Mouse (Mus musculus): ENCODE measurements around the gene Rfx8. TPM values are rescaled to one million over a fixed set of nuclear protein-coding genes. Genes with fewer than 3 reads are reported as not detected.

Rfx8 gene
- total and polyA plus RNA-seq, 3 experiments = not detected

GRCm38 (mm10) chr1:39710016-39710415 is 10.8 kb downstream of the Rfx8 start:
- dilution Hi-C loops (cut with MboI; ENCODE audit: extremely low pct_ligation_motif_present, extremely low pct_unique_long_range_greater_than_20kb, low sequenced_read_pairs) (no loop called here), in situ Hi-C loops (cut with MboI; ENCODE audit: low pct_ligation_motif_present, low pct_unique_long_range_greater_than_20kb, low sequenced_read_pairs) (no loop called here)
- Histone ChIP-seq H3K27me3 (replicated peaks) (no peaks in the 10 kb centered on the region), H3K36me3 (replicated peaks in 1 of 2; ENCODE audit: control insufficient read depth in 1 of 2, insufficient read depth in 1 of 2, low read length in 1 of 2) (no peaks in the 10 kb centered on the region), H3K4me3 (replicated peaks in 1 of 3; ENCODE audit: low read depth in 2 of 3, low read length in 2 of 3, poor library complexity in 1 of 3) (no peak overlapping the region), H3K9ac (ENCODE audit: insufficient read depth, low read depth) (no peak overlapping the region), H3K4me1 (ENCODE audit: control insufficient read depth in 1 of 2, insufficient read depth in 2 of 2) (peaks cover 0 to 10% of the 10 kb centered on the region in 2 experiments; a peak in 2 of 4 replicates), H3K27ac (ENCODE audit: insufficient read depth, low read depth) (no peak overlapping the region), H3K9me3 (replicated peaks; ENCODE audit: low read length) (no peaks in the 10 kb centered on the region), H3K4me2 (ENCODE audit: insufficient read depth, low read depth, poor library complexity, severe bottlenecking) (no peak overlapping the region), H3K79me2 (replicated peaks; ENCODE audit: control insufficient read depth, extremely low read depth, insufficient read depth, poor library complexity, severe bottlenecking) (no peaks in the 10 kb centered on the region)
- DNase-seq (ENCODE audit: extremely low read depth) = peak; percentile 19
- TF ChIP-seq MAZ (IDR thresholded peaks at IDR 0.05; ENCODE audit: low read depth, low read length) (no peak), POLR2A (IDR thresholded peaks at IDR 0.05; ENCODE audit: low read depth, low read length) (no peak), POLR2AphosphoS2 (IDR thresholded peaks at IDR 0.05; ENCODE audit: low read depth, low read length) (no peak), MYC (IDR thresholded peaks at IDR 0.05; ENCODE audit: low read depth, low read length) (no peak), GABPA (IDR thresholded peaks at IDR 0.05; ENCODE audit: insufficient replicate concordance, low read depth, low read length) (no peak), RAD21 (IDR thresholded peaks at IDR 0.05; ENCODE audit: low read depth, low read length) (peak; percentile 16), MEF2A (IDR thresholded peaks at IDR 0.05; ENCODE audit: borderline replicate concordance, low read depth, low read length) (no peak), SMC3 (IDR thresholded peaks at IDR 0.05; ENCODE audit: low read depth, low read length) (peak; percentile 52), RCOR1 (conservative IDR thresholded peaks at IDR 0.05; ENCODE audit: low read depth, low read length) (no peak), CTCF (conservative IDR thresholded peaks at IDR 0.05 in 1 of 2, IDR thresholded peaks at IDR 0.05 in 1 of 2; ENCODE audit: low read depth in 2 of 2, low read length in 2 of 2) (peak in 1 of 2 experiments; percentile 43; a peak in 2 of 4 replicates), JUND (conservative IDR thresholded peaks at IDR 0.05; ENCODE audit: low read depth, low read length) (no peak), ELF1 (IDR thresholded peaks at IDR 0.05; ENCODE audit: low read depth, low read length) (no peak), NRF1 (IDR thresholded peaks at IDR 0.05; ENCODE audit: low read depth, low read length) (no peak), ETS1 (conservative IDR thresholded peaks at IDR 0.05; ENCODE audit: low read depth, low read length) (no peak), IRF4 (IDR thresholded peaks at IDR 0.05; ENCODE audit: low read depth, low read length) (no peak), JUN (IDR thresholded peaks at IDR 0.05; ENCODE audit: insufficient read depth, low read depth, low read length) (no peak), TCF12 (IDR thresholded peaks at IDR 0.05; ENCODE audit: low read depth, low read length) (no peak), E2F4 (IDR thresholded peaks at IDR 0.05; ENCODE audit: insufficient replicate concordance, low read depth, low read length) (no peak), ZC3H11A (IDR thresholded peaks at IDR 0.05; ENCODE audit: low read depth, low read length) (no peak), CHD2 (IDR thresholded peaks at IDR 0.05; ENCODE audit: low read length) (no peak), SIN3A (IDR thresholded peaks at IDR 0.05; ENCODE audit: low read length) (no peak)

GRCm38 (mm10) chr1:39708778-39709177 is 12.0 kb downstream of the Rfx8 start:
- no peak for DNase-seq (ENCODE audit: extremely low read depth)
- H3K27ac ChIP-seq (ENCODE audit: insufficient read depth, low read depth) = no peak overlapping the region
- H3K9ac ChIP-seq (ENCODE audit: insufficient read depth, low read depth) = no peak overlapping the region
- no peaks in the 10 kb centered on the region for H3K79me2 ChIP-seq (replicated peaks; ENCODE audit: control insufficient read depth, extremely low read depth, insufficient read depth, poor library complexity, severe bottlenecking)
- no peak for TF ChIP-seq JUN (IDR thresholded peaks at IDR 0.05; ENCODE audit: insufficient read depth, low read depth, low read length)
- no peak for TF ChIP-seq PAX5 (IDR thresholded peaks at IDR 0.05; ENCODE audit: low read length)
- no peak for TF ChIP-seq JUND (conservative IDR thresholded peaks at IDR 0.05; ENCODE audit: low read depth, low read length)
- no peak for TF ChIP-seq TCF12 (IDR thresholded peaks at IDR 0.05; ENCODE audit: low read depth, low read length)
- no peak for TF ChIP-seq USF2 (conservative IDR thresholded peaks at IDR 0.05; ENCODE audit: low read depth, low read length)
- no peak for TF ChIP-seq USF1 (IDR thresholded peaks at IDR 0.05; ENCODE audit: low read depth, low read length)
- no peak for TF ChIP-seq MAFK (IDR thresholded peaks at IDR 0.05; ENCODE audit: insufficient replicate concordance, low read length)
- TF ChIP-seq E2F4 (IDR thresholded peaks at IDR 0.05; ENCODE audit: insufficient replicate concordance, low read depth, low read length) = no peak
- no peak for TF ChIP-seq MYC (IDR thresholded peaks at IDR 0.05; ENCODE audit: low read depth, low read length)
- no peak for TF ChIP-seq MAZ (IDR thresholded peaks at IDR 0.05; ENCODE audit: low read depth, low read length)
- no peak for TF ChIP-seq MAX (IDR thresholded peaks at IDR 0.05; ENCODE audit: low read length)
- no peak for TF ChIP-seq GABPA (IDR thresholded peaks at IDR 0.05; ENCODE audit: insufficient replicate concordance, low read depth, low read length)
- no peak for TF ChIP-seq ZMIZ1 (IDR thresholded peaks at IDR 0.05; ENCODE audit: low read depth, low read length)
- TF ChIP-seq CHD2 (IDR thresholded peaks at IDR 0.05; ENCODE audit: low read length) = no peak
- TF ChIP-seq ELF1 (IDR thresholded peaks at IDR 0.05; ENCODE audit: low read depth, low read length) = no peak
- no peak for TF ChIP-seq MXI1 (IDR thresholded peaks at IDR 0.05; ENCODE audit: low read depth, low read length)
- no peak for TF ChIP-seq SIN3A (IDR thresholded peaks at IDR 0.05; ENCODE audit: low read length)
- TF ChIP-seq RCOR1 (conservative IDR thresholded peaks at IDR 0.05; ENCODE audit: low read depth, low read length) = no peak
- TF ChIP-seq ETS1 (conservative IDR thresholded peaks at IDR 0.05; ENCODE audit: low read depth, low read length) = no peak
- H3K27me3 ChIP-seq (replicated peaks) = no peaks in the 10 kb centered on the region
- peaks cover 0 to 10% of the 10 kb centered on the region in 2 experiments; a peak in 3 of 4 replicates for H3K4me1 ChIP-seq (ENCODE audit: control insufficient read depth in 1 of 2, insufficient read depth in 2 of 2)
- H3K36me3 ChIP-seq (replicated peaks in 1 of 2; ENCODE audit: control insufficient read depth in 1 of 2, insufficient read depth in 1 of 2, low read length in 1 of 2) = no peaks in the 10 kb centered on the region
- H3K9me3 ChIP-seq (replicated peaks; ENCODE audit: low read length) = no peaks in the 10 kb centered on the region
- in situ Hi-C loops (cut with MboI; ENCODE audit: low pct_ligation_motif_present, low pct_unique_long_range_greater_than_20kb, low sequenced_read_pairs) (no loop called here), dilution Hi-C loops (cut with MboI; ENCODE audit: extremely low pct_ligation_motif_present, extremely low pct_unique_long_range_greater_than_20kb, low sequenced_read_pairs) (no loop called here)
- no peak overlapping the region for H3K4me3 ChIP-seq (replicated peaks in 1 of 3; ENCODE audit: low read depth in 2 of 3, low read length in 2 of 3, poor library complexity in 1 of 3)
- no peak overlapping the region for H3K4me2 ChIP-seq (ENCODE audit: insufficient read depth, low read depth, poor library complexity, severe bottlenecking)
